Mouse (Mus musculus) gastrocnemius, adult 2 months (tissue): ENCODE results near the gene Maff. TPM values are rescaled to one million over a fixed set of nuclear protein-coding genes. Genes with fewer than 3 reads are reported as not detected.
A peak's percentile ranks its signal among the peaks of the same experiment; 100 is the strongest.

Experiments
- DNase-seq: peaks from one replicate; pipeline ENCODE4 v3.0.0; 2022
- H3K27ac ChIP-seq: fragments of 200-600 bp; 2 replicates; pipeline ENCODE4 v1.8.1; 2022; ENCODE audit warnings: mild to moderate bottlenecking
- H3K4me3 ChIP-seq: fragments of 200-600 bp; 2 replicates; pipeline ENCODE4 v1.8.1; 2022; ENCODE audit warnings: mild to moderate bottlenecking, moderate library complexity
- CTCF ChIP-seq: fragments of 200-600 bp; IDR thresholded peaks from 2 replicates; pipeline ENCODE4 v1.8.1; 2022; ENCODE audit warnings: antibody characterized with exemption, mild to moderate bottlenecking, moderate library complexity
- intact Hi-C: fragments of 180-260 bp; cut with DNase I; formaldehyde crosslinking; loops from one replicate; pipeline ENCODE4 v1.15.1; 2025
- total RNA-seq, 2 experiments: library from RNA; stranded (reverse); gene quantifications; 2 replicates each; pipeline ENCODE4 v1.2.3; 2021

The Maff gene
- total RNA-seq, 2 experiments from 2014 or later = 4.0 to 8.8 TPM

DNA sequence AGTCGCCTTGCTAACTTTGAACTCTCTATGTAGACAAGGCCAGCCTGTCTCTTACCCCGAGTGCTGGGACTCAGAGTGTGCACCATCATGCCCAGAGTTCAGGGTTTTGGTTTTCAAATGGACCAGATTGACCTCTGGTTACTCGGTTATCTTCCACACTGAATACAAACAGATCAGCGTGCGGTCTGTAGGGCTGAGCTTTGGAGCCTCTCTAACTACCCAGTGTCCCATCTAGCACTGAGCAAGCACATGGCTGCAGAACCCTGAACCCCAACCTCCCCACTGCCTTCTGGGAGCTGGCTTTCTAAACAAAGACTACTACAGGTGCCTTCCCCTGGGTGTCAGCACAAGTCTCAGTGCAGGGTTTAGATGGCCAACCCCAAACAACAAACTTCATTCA lies 46.1 kb downstream of the Maff start:
- peak overlapping the region; percentile 89 for H3K27ac ChIP-seq
- intact Hi-C loops = no loop called here
- H3K4me3 ChIP-seq = peak overlapping the region; percentile 23; the same call in 1 of the 2 replicates
- TF ChIP-seq CTCF = no peak
- no peak for DNase-seq

DNA sequence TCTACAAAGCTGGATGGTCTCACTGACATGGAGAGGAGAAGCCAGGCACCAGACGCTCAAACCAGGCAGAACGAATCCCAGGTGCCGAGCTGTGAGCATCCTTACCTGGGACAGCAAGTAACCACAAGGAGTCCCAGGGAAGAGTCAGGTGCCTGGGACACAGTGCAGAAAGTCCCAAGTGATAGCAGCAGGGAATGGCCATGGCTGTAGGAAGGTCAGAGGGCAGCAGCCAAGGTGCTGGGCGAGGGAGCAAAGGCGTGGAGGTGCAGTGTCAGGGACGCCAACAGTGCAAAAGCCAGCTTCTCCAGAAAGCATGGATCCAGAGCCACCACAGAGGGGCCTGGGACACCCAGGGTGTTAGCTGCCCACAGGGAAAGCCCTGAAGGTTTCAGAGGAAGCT lies 46.7 kb downstream of the Maff start:
- DNase-seq = no peak
- peak overlapping the region; percentile 68 for H3K4me3 ChIP-seq
- TF ChIP-seq CTCF = no peak
- intact Hi-C loops = no loop called here
- H3K27ac ChIP-seq = peak overlapping the region; percentile 89

GRCm38 (mm10) chr15:79394842-79395241 lies 48.4 kb downstream of the Maff start:
- no peak for DNase-seq
- Histone ChIP-seq H3K27ac (peak overlapping the region; percentile 89), H3K4me3 (peak overlapping the region; percentile 68)
- intact Hi-C loops = no loop called here
- TF ChIP-seq CTCF = no peak

GRCm38 (mm10) chr15:79395281-79395680 lies 48.9 kb downstream of the Maff start:
- H3K27ac ChIP-seq = peak overlapping the region; percentile 89
- intact Hi-C loops = no loop called here
- no peak for DNase-seq
- H3K4me3 ChIP-seq = peak overlapping the region; percentile 68
- TF ChIP-seq CTCF = no peak

DNA sequence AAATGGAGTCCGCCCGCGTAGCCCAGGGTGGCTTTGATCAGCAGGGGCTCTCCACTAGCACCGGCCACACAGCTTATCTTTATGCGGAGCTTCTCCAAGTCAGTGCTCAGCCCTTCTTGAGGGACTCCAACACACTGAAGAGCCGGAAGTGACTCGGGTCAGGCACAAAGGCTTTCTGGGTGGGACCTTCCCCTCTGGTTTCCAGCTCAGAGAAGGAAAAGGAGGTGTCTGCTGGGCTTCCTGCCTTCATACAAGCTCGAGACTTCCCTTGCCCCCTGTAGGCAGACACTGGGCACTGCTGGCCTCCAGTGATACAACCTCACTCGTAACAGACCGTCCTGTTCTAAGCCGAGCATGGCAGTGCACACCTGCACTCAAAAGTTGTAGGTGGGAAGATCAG lies 50.3 kb downstream of the Maff start:
- Histone ChIP-seq H3K27ac (peak overlapping the region; percentile 89), H3K4me3 (peak overlapping the region; percentile 68)
- TF ChIP-seq CTCF = peak; percentile 60
- peak; percentile 53 for DNase-seq
- intact Hi-C loops = no loop called here

DNA sequence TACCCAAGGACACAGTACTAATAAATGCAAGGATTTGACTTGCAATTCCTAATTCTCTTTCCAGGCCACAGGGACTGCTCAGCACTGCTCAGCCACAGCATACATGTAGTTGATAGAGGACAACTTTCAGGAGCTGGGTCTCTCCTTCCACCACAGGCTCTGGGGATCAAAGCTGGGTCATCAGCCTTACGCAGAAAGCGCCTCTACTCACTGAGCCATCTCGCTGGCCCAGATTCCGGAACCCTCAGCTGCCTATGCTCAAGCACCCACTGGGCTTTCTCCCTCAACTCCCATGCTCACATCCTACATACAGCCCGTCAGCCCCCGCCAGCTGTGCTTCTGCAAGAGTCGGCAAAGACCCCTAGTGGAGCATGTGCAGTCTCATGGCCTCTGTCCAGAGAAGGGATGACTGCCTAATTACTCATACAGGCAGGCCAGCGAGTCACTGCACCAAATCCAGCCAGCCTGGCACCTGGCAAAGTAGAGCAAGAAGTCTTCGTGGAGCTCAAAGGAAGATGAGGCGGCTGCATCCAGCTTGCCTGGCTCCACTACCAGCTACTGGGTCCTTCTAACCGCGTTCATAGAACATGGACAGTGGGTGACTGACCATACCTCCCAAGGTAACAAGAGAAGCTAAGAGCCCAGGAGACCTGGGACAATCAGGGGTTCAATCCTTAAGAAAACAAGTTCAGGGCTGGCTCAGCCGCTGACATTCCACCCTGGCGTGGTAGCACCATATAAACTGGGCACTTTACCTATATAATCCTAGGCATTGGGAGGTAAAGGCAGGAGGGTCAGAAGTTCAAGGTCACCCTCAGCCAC lies 53.0 kb downstream of the Maff start:
- DNase-seq = no peak
- Histone ChIP-seq H3K4me3 (peak overlapping the region; percentile 96), H3K27ac (peak overlapping the region; percentile 99)
- intact Hi-C loops = no loop called here
- no peak for TF ChIP-seq CTCF

GRCm38 (mm10) chr15:79400134-79400974 lies 53.9 kb downstream of the Maff start:
- Histone ChIP-seq H3K27ac (peak overlapping the region; percentile 99), H3K4me3 (peak overlapping the region; percentile 96)
- DNase-seq = peak; percentile 54
- no peak for TF ChIP-seq CTCF
- intact Hi-C loops = no loop called here

DNA sequence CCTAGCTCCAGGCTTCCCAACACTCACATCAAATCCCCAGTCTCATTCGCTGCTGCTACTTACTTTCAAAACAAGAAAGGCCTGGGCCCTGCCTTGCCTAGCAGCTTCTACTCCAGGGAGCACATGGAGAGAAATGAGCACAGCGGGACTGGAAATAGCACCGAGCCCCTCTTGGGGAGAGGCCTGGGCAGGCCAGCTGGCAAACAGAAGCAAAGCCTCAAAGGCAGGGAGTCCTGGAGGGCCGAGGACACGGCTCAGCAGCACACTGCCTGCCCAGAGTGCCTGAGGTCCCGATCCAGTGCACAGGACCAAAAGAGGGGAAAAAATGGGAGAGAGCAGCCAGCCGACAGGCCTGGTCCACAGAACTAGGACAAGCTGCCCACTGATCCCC lies 54.5 kb downstream of the Maff start:
- TF ChIP-seq CTCF = no peak
- Histone ChIP-seq H3K27ac (peak overlapping the region; percentile 99), H3K4me3 (peak overlapping the region; percentile 96)
- intact Hi-C loops = no loop called here
- peak; percentile 80 for DNase-seq

- intact Hi-C loops = loop anchor here (2.0 kb wide), 2 partner anchors 21 to 35 kb away; no protein-coding TSS in a partner anchor
- no peak for TF ChIP-seq CTCF
- no peak for DNase-seq
- peak overlapping the region; percentile 96 for H3K4me3 ChIP-seq
- H3K27ac ChIP-seq = peak overlapping the region; percentile 99
These were observed 55.8 kb downstream of the Maff start for GRCm38 (mm10) chr15:79402176-79402575.

- Histone ChIP-seq H3K4me3 (peak within 1 kb of the TSS; percentile 96), H3K27ac (peak within 1 kb of the TSS; percentile 99)
- intact Hi-C loops = loop anchor here (2.0 kb wide), 2 partner anchors 22 to 34 kb away; no protein-coding TSS in a partner anchor
- peak; percentile 94 for DNase-seq
- TF ChIP-seq CTCF = no peak
These were observed 56.7 kb downstream of the Maff start, which contains the start of gene Tmem184b for GRCm38 (mm10) chr15:79402836-79403762. Gene Tmem184b, minus strand, starts transcription at chr15:79403569.

GRCm38 (mm10) chr15:79403763-79404210 lies 57.4 kb downstream of the Maff start:
- no peak for TF ChIP-seq CTCF
- Histone ChIP-seq H3K4me3 (peak overlapping the region; percentile 96), H3K27ac (peak overlapping the region; percentile 99)
- DNase-seq = no peak
- intact Hi-C loops = loop anchor here (2.0 kb wide), 2 partner anchors 23 to 33 kb away; no protein-coding TSS in a partner anchor

DNA sequence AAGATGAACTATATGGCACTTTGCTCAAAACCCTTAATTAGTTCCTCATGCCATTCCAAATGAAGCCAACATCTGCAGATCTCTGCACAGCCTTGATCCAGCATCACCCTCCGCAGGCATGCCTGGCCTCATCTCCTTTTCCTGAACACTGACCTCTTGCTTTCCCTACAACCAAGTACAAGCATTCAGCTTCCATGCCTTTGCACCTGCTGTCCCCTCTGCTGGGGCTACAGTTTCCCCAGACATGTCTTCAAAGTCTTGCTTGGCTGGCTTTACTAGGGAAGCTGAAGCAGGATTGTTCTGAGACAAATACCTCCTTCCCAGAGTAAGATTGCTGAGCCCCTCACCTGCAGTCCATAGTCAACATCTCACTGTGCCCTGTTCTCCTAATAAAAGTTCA lies 57.9 kb downstream of the Maff start:
- intact Hi-C loops = no loop called here
- no peak for DNase-seq
- peak overlapping the region; percentile 99 for H3K27ac ChIP-seq
- H3K4me3 ChIP-seq = no peak overlapping the region; the same call in 1 of the 2 replicates
- no peak for TF ChIP-seq CTCF
